Mouse (Mus musculus) CD4-positive naive resting alpha-beta T cell, adult 57 days (primary cell): ENCODE results near the gene Olfr1220. TPM values are rescaled to one million over a fixed set of nuclear protein-coding genes. Genes with fewer than 3 reads are reported as not detected.

ENCODE experiments used
- total RNA-seq: library from RNA; stranded (reverse); gene quantifications from one replicate; pipeline ENCODE4 v1.2.4, GENCODE M21; 2023

The Olfr1220 gene
- total RNA-seq = not detected

GRCm38 (mm10) chr2:89106735-89107134 lies at the start of gene Olfr1220:
TSS of gene Olfr1220 (minus strand) at chr2:89106835.

GRCm38 (mm10) chr2:89151460-89151859 lies 44.8 kb upstream of the Olfr1220 start, which contains the start of gene Olfr1223:
TSS of gene Olfr1223 (minus strand) at chr2:89151560.

GRCm38 (mm10) chr2:89132954-89133353 lies 26.3 kb upstream of the Olfr1220 start, which contains the start of gene Olfr1222:
TSS of gene Olfr1222 (minus strand) at chr2:89133054.

GRCm38 (mm10) chr2:89117183-89117582 lies 10.5 kb upstream of the Olfr1220 start, which contains the start of gene Olfr1221:
TSS of gene Olfr1221 (minus strand) at chr2:89117283.

DNA sequence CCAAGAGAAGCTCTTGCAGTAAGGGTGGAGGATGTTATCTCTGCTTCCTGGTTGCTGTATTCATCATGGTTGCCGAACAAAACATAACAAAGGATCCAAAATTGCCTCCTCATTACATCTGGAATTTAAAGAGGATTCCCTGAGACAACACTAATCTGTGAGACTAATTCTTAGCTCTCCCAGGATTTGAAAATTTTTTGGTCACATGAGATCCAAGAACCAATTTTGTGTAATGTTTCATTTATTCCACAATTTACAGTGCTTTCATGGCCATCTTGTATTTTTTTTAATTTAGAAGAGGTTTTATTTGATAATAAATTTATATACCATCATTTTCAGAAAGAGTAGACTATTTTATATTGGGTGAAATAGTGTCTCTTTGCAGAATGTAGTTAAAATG lies 23.2 kb downstream of the Olfr1220 start, which contains the start of gene Olfr1219:
Gene Olfr1219 (minus strand): TSS at position 101 of the 400 bp plus-strand sequence.

DNA sequence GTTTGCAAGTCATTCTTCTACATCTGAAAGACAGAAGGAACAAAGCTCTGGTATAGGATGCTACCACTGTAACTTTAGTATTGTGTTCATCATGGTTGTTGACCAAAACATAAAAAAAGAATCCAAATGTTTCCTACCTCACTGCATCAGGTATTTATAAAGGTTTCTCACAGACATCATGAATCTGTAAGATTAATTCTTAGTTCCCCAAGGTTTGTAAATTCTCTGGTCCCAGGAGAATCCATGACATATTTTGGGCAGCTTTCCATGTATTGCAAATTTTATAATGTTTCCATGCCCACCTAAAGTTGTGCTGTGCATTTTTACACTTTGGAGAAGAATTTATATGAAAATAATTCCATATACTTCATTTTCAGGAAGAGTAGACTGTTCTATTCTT lies 45.5 kb downstream of the Olfr1220 start, which contains the start of gene Olfr1218:
Gene Olfr1218 (minus strand): TSS at position 101 of the 400 bp plus-strand sequence.

Other genes starting within 250 kb of the Olfr1220 start
- not detected for gene Olfr1206, start 243.6 kb downstream of the Olfr1220 start, total RNA-seq
- gene Olfr1208, start 204.5 kb downstream of the Olfr1220 start, total RNA-seq = not detected
- not detected for gene Olfr1209, start 191.7 kb downstream of the Olfr1220 start, total RNA-seq
- not detected for gene Olfr1211, start 168.7 kb downstream of the Olfr1220 start, total RNA-seq
- gene Olfr1212, start 152.9 kb downstream of the Olfr1220 start, total RNA-seq = not detected
- not detected for gene Gm13762, start 126.6 kb downstream of the Olfr1220 start, total RNA-seq
- gene Olfr1214, start 114.2 kb downstream of the Olfr1220 start, total RNA-seq = not detected
- gene Olfr1215, start 99.9 kb downstream of the Olfr1220 start, total RNA-seq = not detected
- gene Olfr1216, start 88.5 kb downstream of the Olfr1220 start, total RNA-seq = not detected
- gene Olfr1217, start 74.8 kb downstream of the Olfr1220 start, total RNA-seq = not detected
- not detected for gene Olfr1218, start 45.6 kb downstream of the Olfr1220 start, total RNA-seq
- not detected for gene Olfr1219, start 23.3 kb downstream of the Olfr1220 start, total RNA-seq
- not detected for gene Olfr1221, start 10.4 kb upstream of the Olfr1220 start, total RNA-seq
- gene Olfr1222, start 26.2 kb upstream of the Olfr1220 start, total RNA-seq = not detected
- not detected for gene Olfr1223, start 44.7 kb upstream of the Olfr1220 start, total RNA-seq
- not detected for gene Olfr1224-ps1, start 57.3 kb upstream of the Olfr1220 start, total RNA-seq
- not detected for gene Olfr1225, start 67.8 kb upstream of the Olfr1220 start, total RNA-seq
- not detected for gene Olfr1226, start 93.2 kb upstream of the Olfr1220 start, total RNA-seq
- gene Olfr1228, start 147.2 kb upstream of the Olfr1220 start, total RNA-seq = not detected
- gene Olfr1229, start 181.2 kb upstream of the Olfr1220 start, total RNA-seq = not detected
- gene Olfr1230, start 190.4 kb upstream of the Olfr1220 start, total RNA-seq = not detected
- not detected for gene Olfr1231, start 200.2 kb upstream of the Olfr1220 start, total RNA-seq
- not detected for gene Olfr1232, start 222.8 kb upstream of the Olfr1220 start, total RNA-seq
- not detected for gene Olfr1233, start 235.6 kb upstream of the Olfr1220 start, total RNA-seq